Mouse (Mus musculus): ENCODE results near the gene Zfp629. TPM values are rescaled to one million over a fixed set of nuclear protein-coding genes. Genes with fewer than 3 reads are reported as not detected.

Gene Zfp629
- 14.2 and 16.9 TPM in 2 replicates for polyA plus RNA-seq (2014; fragmentation: Nextera tagmentation; extraction: Ambion mirVana)

GRCm38 (mm10) chr7:127614891-127615843 lies at the start of gene Zfp629:
Gene Zfp629, minus strand, starts transcription at chr7:127615797.
- peak within 1 kb of the TSS; percentile 76 for H3K4me2 ChIP-seq
- ATAC-seq (ENCODE audit: insufficient read depth) (peak; percentile 94), DNase-seq (peak; percentile 94)
- H3K4me1 ChIP-seq (ENCODE audit: insufficient read depth): 0 out of 2 replicates have a peak, but pooled peaks cover 3% of the 10 kb centered on the region
- H3K9ac ChIP-seq: peak within 1 kb of the TSS; percentile 83
- no peak for TF ChIP-seq CTCF (IDR thresholded peaks at IDR 0.05; ENCODE audit: low read depth)
- peak within 1 kb of the TSS; percentile 71 for H3K27ac ChIP-seq (ENCODE audit: low read depth)
- H3K4me3 ChIP-seq (ENCODE audit: low read depth, low read length): peak within 1 kb of the TSS; percentile 85
- peaks cover 27% of the 10 kb centered on the region for H3K36me3 ChIP-seq (ENCODE audit: insufficient read depth)
- 0% methylated on average over 33 of the region's 50 CpGs for WGBS
- H3K27me3 ChIP-seq (ENCODE audit: insufficient read depth, low read length): no peaks in the 10 kb centered on the region
- H3K9me3 ChIP-seq (ENCODE audit: low read depth, low read length): no peaks in the 10 kb centered on the region

DNA sequence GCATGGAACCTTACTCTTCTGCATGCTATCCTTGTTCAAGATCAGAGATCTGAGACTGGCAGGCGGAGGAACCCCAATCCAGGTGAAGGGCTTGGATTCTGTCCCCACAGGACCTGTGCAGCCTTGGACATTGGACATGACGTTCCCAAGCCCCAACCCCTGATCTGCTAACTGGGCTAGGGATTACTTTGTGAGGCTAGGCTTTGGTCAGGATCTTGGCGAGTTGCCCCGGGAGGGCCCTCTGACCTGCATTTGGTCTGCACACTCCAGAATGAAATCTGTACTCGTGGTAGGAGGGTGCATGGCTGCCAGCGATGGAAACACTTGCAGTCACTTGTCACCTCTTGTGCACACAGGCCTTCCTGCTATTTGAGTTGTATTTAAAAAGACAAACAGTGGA lies 47.3 kb upstream of the Zfp629 start:
- H3K9ac ChIP-seq: no peak overlapping the region
- ATAC-seq (ENCODE audit: insufficient read depth) (no peak), DNase-seq (no peak)
- H3K36me3 ChIP-seq (ENCODE audit: insufficient read depth): peaks cover 13% of the 10 kb centered on the region; the same call in 1 of the 2 replicates
- H3K4me3 ChIP-seq (ENCODE audit: low read depth, low read length): no peak overlapping the region
- no peaks in the 10 kb centered on the region for H3K27me3 ChIP-seq (ENCODE audit: insufficient read depth, low read length)
- H3K4me1 ChIP-seq (ENCODE audit: insufficient read depth): no peaks in the 10 kb centered on the region
- H3K27ac ChIP-seq (ENCODE audit: low read depth): no peak overlapping the region
- WGBS: 76% methylated on average over 6 of the region's 6 CpGs
- no peak overlapping the region for H3K4me2 ChIP-seq
- no peak for TF ChIP-seq CTCF (IDR thresholded peaks at IDR 0.05; ENCODE audit: low read depth)
- no peaks in the 10 kb centered on the region for H3K9me3 ChIP-seq (ENCODE audit: low read depth, low read length)

DNA sequence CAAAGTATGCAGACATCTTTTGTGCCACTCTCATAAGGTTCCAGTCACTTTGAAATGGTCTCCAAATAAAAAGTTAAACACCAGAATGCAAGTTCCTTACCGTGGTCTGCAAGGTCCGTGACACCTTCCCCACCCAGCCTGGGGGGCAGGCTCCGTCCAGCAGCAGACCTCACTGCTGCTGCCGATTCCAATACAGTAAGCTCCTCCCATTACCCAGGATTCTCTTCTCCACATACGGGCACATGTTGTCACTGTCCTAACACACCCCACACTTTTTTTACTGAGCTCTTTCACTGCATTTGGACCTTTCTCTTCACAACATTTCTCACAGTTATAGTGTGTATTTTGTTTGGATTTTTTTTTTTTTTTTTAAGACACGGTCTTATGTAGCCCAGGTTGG lies 46.2 kb upstream of the Zfp629 start:
- no peak overlapping the region for H3K4me2 ChIP-seq
- ATAC-seq (ENCODE audit: insufficient read depth) (no peak), DNase-seq (no peak)
- TF ChIP-seq CTCF (IDR thresholded peaks at IDR 0.05; ENCODE audit: low read depth): no peak
- H3K36me3 ChIP-seq (ENCODE audit: insufficient read depth): peaks cover 13% of the 10 kb centered on the region; the same call in 1 of the 2 replicates
- WGBS: 74% methylated on average over 6 of the region's 6 CpGs
- no peaks in the 10 kb centered on the region for H3K27me3 ChIP-seq (ENCODE audit: insufficient read depth, low read length)
- H3K9me3 ChIP-seq (ENCODE audit: low read depth, low read length): no peaks in the 10 kb centered on the region
- H3K4me1 ChIP-seq (ENCODE audit: insufficient read depth): no peaks in the 10 kb centered on the region
- H3K9ac ChIP-seq: no peak overlapping the region
- H3K27ac ChIP-seq (ENCODE audit: low read depth): no peak overlapping the region
- H3K4me3 ChIP-seq (ENCODE audit: low read depth, low read length): no peak overlapping the region

DNA sequence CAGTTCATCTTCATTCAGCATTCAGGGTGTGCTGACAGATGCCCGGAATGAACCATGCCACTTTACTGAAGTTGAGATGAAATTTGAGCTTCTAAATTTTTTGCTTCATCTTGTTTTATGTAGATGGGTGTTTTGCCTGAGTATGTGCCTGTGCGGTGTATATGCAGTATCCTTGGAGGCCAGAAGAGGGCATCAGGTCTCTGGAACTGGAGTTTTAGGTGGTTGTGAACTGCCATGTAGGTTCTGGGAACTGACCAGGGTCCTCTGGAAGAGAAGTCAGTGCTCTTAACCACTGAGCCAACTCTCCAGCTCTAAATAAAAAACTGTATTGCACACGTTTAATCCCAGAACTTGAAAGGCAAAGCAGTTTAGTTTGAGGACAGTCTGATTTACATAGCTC lies 45.3 kb upstream of the Zfp629 start:
- no peak overlapping the region for H3K4me3 ChIP-seq (ENCODE audit: low read depth, low read length)
- DNase-seq: no peak
- no peak overlapping the region for H3K4me2 ChIP-seq
- no peak; the same call in 1 of the 2 replicates for TF ChIP-seq CTCF (IDR thresholded peaks at IDR 0.05; ENCODE audit: low read depth)
- H3K27ac ChIP-seq (ENCODE audit: low read depth): no peak overlapping the region
- H3K4me1 ChIP-seq (ENCODE audit: insufficient read depth): no peaks in the 10 kb centered on the region
- no peaks in the 10 kb centered on the region for H3K9me3 ChIP-seq (ENCODE audit: low read depth, low read length)
- no peak overlapping the region for H3K9ac ChIP-seq
- no peak for ATAC-seq (ENCODE audit: insufficient read depth)
- H3K36me3 ChIP-seq (ENCODE audit: insufficient read depth): peaks cover 4% of the 10 kb centered on the region; the same call in 1 of the 2 replicates
- WGBS: 84% methylated on average over 3 of the region's 3 CpGs
- no peaks in the 10 kb centered on the region for H3K27me3 ChIP-seq (ENCODE audit: insufficient read depth, low read length)

DNA sequence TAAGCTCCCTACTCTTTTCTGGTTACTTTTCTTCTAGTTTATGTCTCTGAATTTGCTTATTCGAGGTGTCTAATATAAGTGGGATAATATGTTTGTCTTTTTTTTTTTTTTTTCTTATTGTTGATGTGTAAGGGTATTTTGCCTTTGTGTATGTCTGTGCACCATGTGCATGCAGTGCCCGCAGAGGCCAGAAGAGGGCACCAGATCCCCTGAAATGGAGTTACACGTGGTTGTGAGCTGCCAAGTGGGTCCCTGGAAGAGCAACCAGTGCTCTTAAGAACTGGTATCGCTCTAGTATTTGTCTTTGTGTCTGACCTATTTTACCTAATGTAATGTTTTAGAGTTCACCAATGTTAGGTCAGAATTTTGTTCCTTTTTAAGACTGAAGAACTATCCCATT lies 41.3 kb upstream of the Zfp629 start:
- H3K9me3 ChIP-seq (ENCODE audit: low read depth, low read length): no peaks in the 10 kb centered on the region
- H3K4me1 ChIP-seq (ENCODE audit: insufficient read depth): no peaks in the 10 kb centered on the region
- DNase-seq (peak; percentile 84), ATAC-seq (ENCODE audit: insufficient read depth) (no peak)
- H3K9ac ChIP-seq: no peak overlapping the region
- no peak overlapping the region for H3K4me3 ChIP-seq (ENCODE audit: low read depth, low read length)
- H3K27me3 ChIP-seq (ENCODE audit: insufficient read depth, low read length): no peaks in the 10 kb centered on the region
- H3K4me2 ChIP-seq: no peak overlapping the region
- H3K27ac ChIP-seq (ENCODE audit: low read depth): no peak overlapping the region
- H3K36me3 ChIP-seq (ENCODE audit: insufficient read depth): no peaks in the 10 kb centered on the region
- TF ChIP-seq CTCF (IDR thresholded peaks at IDR 0.05; ENCODE audit: low read depth): peak; percentile 77
- 39% methylated on average over 4 of the region's 4 CpGs for WGBS

GRCm38 (mm10) chr7:127654318-127654717 lies 38.7 kb upstream of the Zfp629 start:
- Histone ChIP-seq H3K4me1 (ENCODE audit: insufficient read depth) (no peaks in the 10 kb centered on the region), H3K9ac (no peak overlapping the region), H3K27me3 (ENCODE audit: insufficient read depth, low read length) (no peaks in the 10 kb centered on the region), H3K27ac (ENCODE audit: low read depth) (no peak overlapping the region), H3K4me3 (ENCODE audit: low read depth, low read length) (no peak overlapping the region), H3K4me2 (no peak overlapping the region), H3K36me3 (ENCODE audit: insufficient read depth) (no peaks in the 10 kb centered on the region), H3K9me3 (ENCODE audit: low read depth, low read length) (no peaks in the 10 kb centered on the region)
- 66% methylated on average over 10 of the region's 10 CpGs for WGBS
- no peak for DNase-seq
- no peak for ATAC-seq (ENCODE audit: insufficient read depth)
- no peak for TF ChIP-seq CTCF (IDR thresholded peaks at IDR 0.05; ENCODE audit: low read depth)

DNA sequence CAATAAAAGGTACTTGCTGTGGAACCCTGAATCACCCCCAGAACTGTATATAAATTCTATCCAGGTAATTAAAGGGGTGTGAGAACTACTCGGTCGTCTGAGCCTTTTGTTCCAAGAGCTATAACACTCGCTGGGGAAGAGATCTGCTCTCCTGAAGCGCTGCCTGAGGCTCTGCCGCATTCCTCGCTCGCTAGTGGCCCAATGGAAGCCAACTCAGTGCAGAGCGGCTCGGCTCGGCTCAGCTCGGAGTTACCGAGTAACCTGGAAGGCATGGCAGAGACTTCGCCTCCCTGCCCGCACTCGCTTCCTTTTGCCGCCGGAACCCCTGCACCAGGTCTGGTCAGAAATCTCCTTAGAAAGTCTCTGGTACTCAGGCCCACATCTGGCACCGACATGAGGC lies 36.5 kb upstream of the Zfp629 start:
- no peak overlapping the region for H3K27ac ChIP-seq (ENCODE audit: low read depth)
- DNase-seq (peak; percentile 53), ATAC-seq (ENCODE audit: insufficient read depth) (no peak)
- H3K27me3 ChIP-seq (ENCODE audit: insufficient read depth, low read length): no peaks in the 10 kb centered on the region
- no peaks in the 10 kb centered on the region for H3K4me1 ChIP-seq (ENCODE audit: insufficient read depth)
- H3K4me3 ChIP-seq (ENCODE audit: low read depth, low read length): no peak overlapping the region
- H3K36me3 ChIP-seq (ENCODE audit: insufficient read depth): no peaks in the 10 kb centered on the region
- no peak for TF ChIP-seq CTCF (IDR thresholded peaks at IDR 0.05; ENCODE audit: low read depth)
- no peak overlapping the region for H3K9ac ChIP-seq
- H3K4me2 ChIP-seq: peak overlapping the region; percentile 49
- H3K9me3 ChIP-seq (ENCODE audit: low read depth, low read length): no peaks in the 10 kb centered on the region
- 19% methylated on average over 18 of the region's 18 CpGs for WGBS

Data from lung, embryonic 14.5 days (tissue).